Mouse (Mus musculus): ENCODE data around the gene H2-Aa.

The H2-Aa gene

DNA sequence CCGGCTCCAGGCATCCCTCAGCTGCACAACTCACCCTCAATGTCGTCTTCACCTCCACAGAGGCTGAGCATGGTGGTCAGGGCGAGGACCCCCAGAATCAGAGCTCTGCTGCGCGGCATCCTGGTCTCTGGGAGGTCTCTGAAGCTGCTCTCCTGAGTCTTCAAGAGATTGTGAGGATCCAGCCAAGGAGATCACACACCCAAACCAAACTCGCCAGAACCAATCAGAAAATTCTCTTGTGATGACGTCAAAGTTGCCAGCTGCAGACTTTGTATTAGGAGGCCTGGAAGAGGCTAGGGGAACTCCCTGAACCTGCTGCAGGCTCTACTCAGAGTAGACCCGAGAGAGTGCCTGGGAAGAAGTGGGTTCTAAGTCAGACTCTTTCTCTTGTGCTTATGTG, at the start of gene H2-Aa:
Gene H2-Aa, minus strand, starts transcription at position 176 of the 400 bp plus-strand sequence.
- in situ Hi-C loops (cut with MboI, MseI): no loop called here

DNA sequence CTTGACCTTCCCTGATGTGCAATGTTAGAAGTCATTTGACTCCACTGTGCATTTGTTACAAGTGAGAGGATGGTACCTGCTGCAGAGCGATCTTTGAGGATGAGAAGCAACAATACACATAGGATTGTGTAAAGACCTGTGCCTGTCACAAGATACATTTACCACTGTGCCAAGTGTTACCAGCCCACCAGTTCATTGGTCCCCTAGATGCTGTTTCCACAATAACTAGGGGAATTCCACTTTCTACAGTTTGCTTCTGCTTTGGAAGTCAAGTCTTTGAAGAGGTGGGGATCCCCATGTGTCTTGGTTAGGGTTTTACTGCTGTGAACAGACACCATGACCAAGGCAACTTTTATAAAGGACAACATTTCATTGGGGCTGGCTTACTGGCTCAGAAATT, 43.6 kb upstream of the H2-Aa start:
- in situ Hi-C loops (cut with MboI, MseI): no loop called here

DNA sequence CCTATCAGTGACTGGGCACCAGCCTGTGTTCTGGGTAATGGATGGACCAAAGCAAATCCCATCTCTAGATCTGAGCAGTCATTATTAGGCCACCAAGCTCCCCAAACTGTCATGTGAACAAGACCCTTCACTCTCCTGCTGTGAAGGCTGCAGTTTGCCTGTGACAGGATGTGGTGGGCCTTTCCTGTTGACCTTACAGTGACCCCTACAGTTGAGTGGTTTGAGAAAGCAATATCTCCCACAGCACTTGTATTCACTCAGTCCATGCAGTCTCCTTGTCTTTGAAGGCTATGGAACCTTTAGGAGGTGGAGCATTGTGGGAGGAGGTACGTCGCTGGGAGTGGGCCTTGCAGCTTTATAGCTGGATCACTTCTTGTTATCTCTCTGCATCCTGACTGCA, 42.2 kb upstream of the H2-Aa start:
- in situ Hi-C loops (cut with MboI, MseI): no loop called here

DNA sequence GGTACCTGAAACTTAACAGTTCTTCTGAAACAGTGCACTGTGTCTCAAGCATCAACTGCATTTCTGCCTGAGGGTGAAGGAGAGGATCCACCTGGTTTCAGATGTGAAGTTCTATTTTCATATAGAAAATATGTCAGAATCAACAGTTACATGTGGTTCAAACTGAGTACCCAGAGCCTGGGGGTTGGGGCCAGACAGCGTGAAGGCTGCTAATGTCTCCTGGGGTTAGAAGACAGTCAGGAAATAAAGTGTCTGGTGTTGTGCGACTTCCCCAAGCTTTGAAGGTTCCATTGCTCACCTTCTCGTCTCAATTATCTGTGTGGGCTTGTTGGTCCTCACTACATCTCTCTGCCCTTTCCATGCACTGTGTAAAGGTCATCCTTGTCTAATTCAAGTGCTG, 38.8 kb upstream of the H2-Aa start:
- in situ Hi-C loops (cut with MboI, MseI): no loop called here

DNA sequence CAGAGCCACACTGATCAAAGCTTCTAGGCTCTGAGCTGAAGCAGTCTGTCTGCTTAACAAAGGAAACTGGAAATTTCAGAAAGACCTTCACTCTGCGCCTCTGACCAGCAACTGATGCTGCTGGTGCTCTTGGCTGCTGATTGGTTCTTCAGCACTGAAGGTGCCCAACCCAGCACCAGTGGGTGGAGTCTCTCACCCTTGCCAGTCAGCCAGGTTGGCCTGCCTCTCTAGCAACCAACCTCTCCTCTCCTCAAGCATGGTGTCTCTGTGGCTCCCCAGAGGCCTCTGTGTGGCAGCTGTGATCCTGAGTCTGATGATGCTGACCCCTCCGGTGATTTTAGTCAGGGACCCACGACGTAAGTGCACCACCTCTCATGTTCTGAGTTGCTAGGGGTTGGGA, 37.8 kb upstream of the H2-Aa start, which contains the start of gene H2-Eb2:
Gene H2-Eb2, plus strand, starts transcription at position 230 of the 400 bp plus-strand sequence.
- in situ Hi-C loops (cut with MboI, MseI): no loop called here

DNA sequence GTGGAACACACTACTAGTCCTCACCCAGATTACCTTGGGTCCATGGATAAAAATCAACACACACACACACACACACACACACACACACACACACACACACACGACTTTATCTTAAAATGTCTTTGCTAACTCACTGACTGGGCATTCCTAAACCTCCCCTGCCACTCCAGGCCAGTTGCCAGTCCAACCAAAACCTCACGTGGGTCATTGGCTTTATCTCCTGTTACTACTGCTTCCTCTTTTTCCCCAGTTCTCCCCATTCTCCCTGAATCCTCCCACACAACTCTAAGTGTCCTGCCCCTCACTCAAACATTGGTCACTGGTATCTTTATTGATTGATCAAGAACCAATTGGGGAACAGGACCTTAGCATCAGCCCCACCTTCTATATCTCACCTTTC, 29.7 kb upstream of the H2-Aa start:
- in situ Hi-C loops (cut with MboI, MseI): no loop called here

DNA sequence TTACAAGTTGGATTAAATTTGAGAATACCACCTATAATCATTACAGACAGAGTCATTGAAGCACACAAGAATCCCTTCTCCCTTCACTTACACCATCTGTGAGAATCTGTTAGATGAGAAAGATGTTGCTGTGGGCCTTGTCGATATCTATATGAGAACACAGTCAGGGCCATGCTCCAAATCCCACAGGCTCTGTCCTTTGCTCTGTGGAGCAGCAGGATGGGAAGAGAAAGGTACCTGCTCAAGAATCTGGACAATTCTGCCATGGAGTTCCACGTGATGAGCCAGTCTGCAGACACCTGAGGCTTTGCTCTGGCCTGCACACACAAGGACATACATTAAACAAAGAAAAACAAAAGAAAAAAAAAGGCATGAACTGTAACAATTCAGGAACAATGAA, 29.1 kb upstream of the H2-Aa start:
- in situ Hi-C loops (cut with MboI, MseI): no loop called here

DNA sequence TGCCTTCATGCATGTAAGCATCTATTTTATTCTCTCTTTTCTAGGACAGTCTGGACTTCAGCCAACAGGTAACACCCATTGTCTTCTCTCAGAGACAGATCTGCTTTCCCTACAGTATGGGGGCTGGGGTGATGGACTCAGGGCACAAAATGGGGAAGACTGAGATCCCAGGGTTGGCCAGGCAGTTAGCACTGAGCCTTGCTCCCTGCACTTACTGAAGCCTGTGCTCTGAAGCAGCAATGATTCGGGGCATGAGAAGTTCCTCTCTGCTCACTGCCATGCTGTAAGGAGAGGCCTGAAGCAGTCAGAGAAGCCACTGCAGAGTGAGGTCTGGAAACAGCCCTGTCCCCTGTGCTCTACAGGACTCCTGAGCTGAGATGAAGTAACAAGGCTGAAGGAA, 27.9 kb upstream of the H2-Aa start:
- in situ Hi-C loops (cut with MboI, MseI): no loop called here

DNA sequence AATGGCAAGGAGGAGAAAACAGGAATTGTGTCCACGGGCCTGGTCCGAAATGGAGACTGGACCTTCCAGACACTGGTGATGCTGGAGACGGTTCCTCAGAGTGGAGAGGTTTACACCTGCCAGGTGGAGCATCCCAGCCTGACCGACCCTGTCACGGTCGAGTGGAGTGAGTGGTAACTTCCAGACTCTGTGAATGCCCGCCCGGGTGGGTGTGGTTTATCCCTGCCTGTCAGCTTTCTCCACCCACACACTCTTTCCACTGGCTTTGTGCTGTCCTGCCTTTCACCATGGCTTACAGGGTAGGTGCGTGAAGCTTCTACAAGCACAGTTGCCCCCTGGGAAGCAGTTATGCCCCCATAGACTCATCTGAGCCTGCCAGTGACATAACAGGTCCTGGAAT, 26.7 kb upstream of the H2-Aa start:
- in situ Hi-C loops (cut with MboI, MseI): loop anchor here (5.0 kb wide), 1 partner anchor 47 kb away; no protein-coding TSS in a partner anchor

DNA sequence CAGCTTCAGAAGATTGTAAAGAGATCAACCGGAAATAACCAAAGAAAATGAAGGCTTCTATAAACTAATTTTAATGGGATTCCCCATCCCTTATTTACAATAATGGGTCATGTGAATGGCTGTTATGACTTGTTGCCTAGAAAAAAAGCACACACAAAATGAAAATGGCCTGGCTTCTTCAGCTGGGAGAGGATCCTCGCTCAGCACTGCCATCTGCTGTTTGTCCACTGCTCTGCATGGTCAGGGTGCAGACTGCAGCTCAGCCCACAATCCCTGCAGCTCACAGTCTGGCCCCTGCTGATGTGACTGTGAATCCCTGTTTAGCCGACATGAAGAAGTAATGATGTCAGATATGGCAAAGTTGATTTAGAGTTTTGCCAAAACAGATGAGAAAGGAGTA, 25.8 kb upstream of the H2-Aa start:
- in situ Hi-C loops (cut with MboI, MseI): loop anchor here (5.0 kb wide), 1 partner anchor 46 kb away; no protein-coding TSS in a partner anchor

DNA sequence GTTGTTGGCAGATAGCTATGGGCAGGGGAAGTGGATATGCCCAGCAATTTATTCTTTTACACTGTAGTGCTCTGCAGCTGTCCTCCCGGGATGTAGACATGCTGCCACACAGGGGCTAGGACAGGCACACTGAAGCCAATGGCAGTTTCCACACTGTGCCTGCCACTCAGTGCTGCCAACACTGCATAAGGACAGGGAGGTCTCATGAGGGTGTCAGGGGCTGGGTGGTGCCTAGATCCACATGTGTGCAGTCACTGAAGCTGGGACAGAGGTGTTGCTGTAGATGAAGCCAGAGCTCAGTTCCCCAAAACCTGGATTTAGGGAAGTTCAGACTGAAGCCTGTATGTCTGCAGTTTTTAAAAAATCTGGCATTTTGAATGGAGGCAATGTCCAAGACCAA, 24.6 kb upstream of the H2-Aa start:
- in situ Hi-C loops (cut with MboI, MseI): loop anchor here (5.0 kb wide), 1 partner anchor 45 kb away; no protein-coding TSS in a partner anchor

DNA sequence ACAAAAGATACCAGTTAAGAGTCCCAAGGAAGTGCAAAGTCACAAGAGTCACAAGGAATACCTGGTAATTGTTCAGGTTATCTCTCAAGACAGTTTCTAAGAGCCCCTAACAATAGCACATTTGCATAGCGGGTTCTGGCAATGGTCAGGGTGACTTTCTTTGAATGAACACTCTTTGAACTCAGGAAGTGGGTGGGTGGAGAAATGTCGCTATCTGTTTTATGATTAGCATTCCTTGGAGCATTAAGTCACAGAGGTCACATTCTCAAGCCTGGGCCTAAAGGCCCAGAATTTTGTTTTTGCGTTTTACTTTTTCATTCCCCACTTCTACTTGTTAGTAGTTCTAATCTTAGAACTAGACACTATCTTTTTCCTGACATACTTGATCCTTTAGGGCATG, 22.9 kb upstream of the H2-Aa start:
- in situ Hi-C loops (cut with MboI, MseI): loop anchor here (5.0 kb wide), 1 partner anchor 43 kb away; no protein-coding TSS in a partner anchor

DNA sequence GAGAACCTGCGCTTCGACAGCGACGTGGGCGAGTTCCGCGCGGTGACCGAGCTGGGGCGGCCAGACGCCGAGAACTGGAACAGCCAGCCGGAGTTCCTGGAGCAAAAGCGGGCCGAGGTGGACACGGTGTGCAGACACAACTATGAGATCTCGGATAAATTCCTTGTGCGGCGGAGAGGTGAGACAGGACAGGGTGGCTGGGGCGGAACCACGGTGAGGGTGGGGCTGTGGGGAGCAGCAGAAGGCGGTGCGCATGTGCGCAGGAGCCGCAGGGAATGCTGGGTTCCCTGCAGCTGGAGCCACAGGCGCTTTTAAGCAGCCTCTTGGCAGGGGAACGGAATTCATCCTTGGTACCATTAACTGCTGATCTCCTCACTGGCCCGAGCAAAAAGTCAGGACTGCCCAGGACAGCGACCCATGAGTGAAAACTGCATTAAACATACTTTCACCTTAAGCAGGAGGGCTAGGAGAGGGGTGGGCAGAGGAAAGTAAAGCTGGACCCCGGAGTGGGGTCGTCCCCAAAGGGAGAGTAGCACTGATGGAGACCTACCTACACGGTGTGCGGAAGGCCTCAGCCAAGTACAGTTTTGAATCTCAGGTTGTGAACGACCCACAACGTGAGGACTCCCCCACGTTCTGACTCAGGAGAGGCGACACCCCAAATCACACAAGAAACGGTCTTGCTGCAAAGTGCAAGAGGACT, 22.2 kb upstream of the H2-Aa start:
- in situ Hi-C loops (cut with MboI, MseI): loop anchor here (5.0 kb wide), 1 partner anchor 43 kb away; no protein-coding TSS in a partner anchor

DNA sequence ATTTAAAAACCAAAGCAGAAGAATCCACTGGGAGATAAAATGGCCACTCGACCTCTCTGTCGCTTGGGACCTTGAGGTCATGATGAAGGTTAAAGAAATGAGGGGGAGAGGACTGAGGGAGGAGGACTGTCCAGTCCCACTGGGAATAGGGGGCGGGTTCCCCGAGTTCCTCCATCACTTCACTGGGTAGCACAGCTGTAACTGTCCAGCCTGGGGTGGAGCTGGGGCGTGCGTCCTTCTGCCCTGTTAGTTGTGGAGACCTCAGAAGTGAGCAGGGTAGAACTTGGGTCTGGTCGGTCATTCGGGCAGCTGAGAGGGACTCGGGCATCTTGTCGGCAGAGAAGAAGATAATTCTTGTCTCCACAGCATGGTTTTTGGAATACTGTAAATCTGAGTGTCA, 21.6 kb upstream of the H2-Aa start:
- in situ Hi-C loops (cut with MboI, MseI): no loop called here

DNA sequence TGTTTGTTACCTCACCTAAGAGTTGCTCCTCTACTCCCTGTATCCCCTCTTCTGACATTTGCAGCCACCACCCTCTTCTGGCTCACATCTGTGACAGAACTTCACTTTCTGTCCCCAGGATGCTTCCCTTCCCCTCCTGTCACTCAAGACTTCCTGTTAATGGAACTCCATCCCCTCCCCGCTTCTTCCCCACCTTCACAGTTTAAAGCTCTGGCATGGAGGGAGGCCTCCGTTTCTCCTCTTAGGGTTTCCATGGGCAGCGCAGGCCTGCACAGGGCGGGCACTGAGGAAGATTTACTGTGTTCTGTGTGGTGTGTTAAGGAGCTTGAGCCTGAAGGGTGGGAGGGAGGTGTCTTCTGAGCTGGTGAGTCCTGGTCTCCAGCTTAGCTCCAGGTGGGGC, 20.5 kb upstream of the H2-Aa start:
- in situ Hi-C loops (cut with MboI, MseI): no loop called here

DNA sequence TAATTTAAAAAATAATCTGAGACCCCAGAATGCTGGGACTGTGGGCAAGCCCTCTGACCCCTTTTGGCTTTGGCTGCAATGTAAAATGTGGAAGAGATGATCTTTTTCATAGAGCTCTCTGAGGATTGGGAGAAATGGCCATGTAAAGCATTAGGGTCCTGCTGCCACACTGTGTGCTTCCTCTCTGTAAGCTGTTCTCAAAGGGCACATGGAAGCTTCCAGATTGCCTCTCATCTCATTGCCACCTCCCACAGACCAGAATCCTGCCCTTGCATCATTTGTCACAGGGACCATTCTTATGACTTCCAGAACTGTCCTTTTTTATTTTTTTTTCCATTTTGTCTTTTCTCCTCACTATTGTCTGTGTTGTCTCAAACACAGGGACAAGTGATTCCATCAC, 19.6 kb upstream of the H2-Aa start:
- in situ Hi-C loops (cut with MboI, MseI): no loop called here

DNA sequence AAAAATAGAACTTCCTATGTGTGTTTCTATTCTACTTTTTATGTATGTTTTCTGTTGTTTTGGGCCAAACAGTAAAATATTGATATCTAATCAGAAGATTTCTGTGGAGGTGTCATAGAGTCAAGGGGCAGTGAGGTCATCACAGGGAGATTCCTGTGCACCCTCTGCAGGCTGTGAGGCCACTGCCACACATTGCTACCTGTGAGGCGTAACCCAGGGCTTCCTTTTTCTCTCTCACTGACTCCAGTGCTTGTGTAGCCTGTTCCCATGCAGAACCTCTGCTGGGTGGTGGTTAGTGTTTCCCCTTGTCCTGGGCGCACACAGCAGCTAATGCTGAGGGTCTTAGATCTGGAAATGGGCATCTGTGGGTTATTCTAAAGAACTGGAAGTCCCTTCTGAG, 18.8 kb upstream of the H2-Aa start:
- in situ Hi-C loops (cut with MboI, MseI): no loop called here

DNA sequence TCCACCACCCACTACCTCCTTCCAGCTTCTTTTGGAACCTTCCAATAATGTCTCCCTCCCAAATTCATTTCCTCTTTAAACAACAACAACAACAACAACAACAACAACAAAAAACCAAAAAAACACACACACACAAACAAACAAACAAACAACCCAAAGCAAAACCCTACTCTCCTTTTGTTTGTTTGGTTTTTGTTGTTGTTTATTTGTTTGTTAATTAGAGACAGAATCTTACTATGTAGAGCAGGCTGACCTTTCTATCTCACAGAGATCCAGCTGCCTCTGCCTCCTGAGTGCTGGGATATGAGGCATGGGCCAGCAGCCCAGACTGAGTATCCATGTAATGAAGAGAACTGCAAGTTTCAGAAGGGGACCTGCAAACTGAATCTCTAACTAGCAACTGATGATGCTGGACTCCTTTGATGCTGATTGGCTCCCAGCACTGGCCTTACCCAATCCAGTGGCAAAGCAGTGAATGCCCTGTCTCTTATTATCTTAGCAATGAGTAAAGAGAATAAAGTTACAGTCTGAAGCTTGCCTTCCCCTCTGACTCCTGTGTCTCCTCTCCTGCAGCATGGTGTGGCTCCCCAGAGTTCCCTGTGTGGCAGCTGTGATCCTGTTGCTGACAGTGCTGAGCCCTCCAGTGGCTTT, 17.9 kb upstream of the H2-Aa start, which contains the start of gene H2-Eb1:
Gene H2-Eb1, plus strand, starts transcription at position 488 of the 651 bp plus-strand sequence.
- in situ Hi-C loops (cut with MboI, MseI): no loop called here

DNA sequence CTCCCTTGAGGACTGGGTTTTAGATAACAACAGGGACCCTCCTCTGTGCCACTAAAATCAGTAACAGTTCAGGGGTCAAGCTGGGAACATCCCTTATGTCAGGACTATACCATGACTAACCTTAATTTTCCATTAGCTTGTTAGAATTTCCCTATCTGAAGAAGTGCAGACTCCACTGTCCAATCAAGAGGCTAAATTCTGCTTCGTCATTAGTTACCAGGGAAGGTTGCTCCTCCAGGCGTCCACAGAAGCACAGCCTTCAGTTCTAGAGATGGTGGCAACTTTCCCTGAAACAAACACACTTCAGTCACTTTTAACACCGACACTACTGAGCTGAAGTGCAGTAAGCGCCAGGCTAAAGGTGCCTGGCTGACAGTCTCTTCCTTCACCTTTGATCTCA, 17.1 kb upstream of the H2-Aa start:
- in situ Hi-C loops (cut with MboI, MseI): no loop called here

DNA sequence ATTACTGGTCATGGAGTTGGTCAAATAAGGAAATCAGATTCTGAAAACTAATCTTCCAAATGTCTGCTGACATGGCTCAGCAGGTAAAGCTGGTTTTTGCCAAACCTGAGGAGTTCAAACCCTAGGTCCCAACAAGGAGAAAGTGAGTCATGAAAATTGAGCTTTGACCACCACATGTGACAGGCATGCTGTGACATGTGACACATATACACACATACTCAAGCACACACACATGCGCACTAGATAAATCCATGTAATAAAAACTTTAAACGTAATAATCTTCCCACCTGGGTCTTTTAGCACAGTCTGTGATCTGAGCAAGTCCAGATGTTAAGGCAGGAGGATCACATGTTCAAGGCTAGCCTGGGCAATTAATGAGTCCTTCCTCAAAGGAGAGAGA, 16.2 kb upstream of the H2-Aa start:
- in situ Hi-C loops (cut with MboI, MseI): no loop called here

DNA sequence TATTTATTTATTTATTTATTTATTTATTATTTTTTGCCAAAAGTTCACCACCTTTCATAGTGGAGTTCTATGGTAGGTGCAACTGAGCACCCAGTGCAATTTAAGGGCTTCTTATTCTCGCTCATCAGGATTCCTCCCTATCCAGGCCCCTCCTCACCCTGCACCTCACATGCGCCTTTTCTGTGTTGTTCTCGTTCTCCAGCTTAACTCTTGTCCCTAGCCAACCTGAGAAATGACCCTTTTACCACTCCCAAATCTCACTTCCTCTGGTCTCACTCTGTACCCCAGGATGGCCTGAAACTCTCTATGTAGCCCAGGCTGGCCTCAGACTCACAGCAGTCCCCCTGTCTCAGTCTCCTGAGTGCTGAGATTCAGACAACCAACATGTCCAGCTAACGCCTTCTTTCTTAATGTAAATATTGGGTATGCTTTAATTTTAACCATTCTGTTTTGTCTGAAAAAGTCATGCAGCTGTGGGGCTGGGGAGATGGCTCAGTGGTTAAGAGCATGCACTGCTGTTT, 14.1 kb upstream of the H2-Aa start:
- in situ Hi-C loops (cut with MboI, MseI): no loop called here

DNA sequence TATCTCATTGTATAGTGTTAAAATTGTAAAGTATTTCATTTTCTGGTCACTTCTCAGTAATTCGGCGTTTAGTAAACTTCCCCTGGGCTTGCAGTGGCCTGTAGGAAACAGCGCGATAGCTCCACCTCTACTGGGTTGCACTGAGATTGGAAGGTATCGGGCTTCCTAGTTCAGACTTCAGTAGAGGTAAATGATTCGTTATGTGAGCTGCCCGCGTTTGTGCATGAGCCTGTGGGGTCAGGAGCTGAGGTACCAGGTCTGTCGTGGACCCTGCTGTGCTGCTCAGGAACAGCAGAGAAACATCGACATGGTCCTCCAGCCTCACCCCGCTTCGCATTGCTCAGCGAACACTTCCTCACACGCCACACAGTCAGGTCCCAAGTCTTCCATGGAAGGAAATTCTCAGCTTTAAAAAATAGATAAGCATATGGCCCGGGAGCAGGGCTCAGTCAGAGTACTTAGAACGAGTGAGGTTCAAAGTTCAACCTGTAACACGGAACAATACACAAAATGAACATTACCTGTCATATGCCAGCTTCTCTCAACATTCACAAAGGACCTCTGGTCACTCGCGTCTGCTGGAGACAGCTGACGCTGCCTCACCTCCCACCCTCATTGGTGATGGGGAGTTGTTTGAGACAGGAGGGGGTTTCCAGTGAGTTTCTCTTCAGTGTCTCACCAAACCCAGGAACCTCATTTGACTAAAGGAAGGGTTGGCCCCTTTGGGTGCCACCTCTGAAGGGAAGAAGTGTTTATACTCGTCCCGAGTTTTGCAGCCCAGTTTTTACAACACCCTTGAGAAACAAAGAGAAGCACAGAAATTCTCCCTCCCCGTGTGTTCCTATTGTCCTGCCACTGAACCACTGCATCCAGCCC, 13.3 kb upstream of the H2-Aa start:
- in situ Hi-C loops (cut with MboI, MseI): no loop called here
